Mouse (Mus musculus) embryonic fibroblast, embryonic 13.5 days (primary cell): Measurements from ENCODE around the gene Dnajc25.

Experiments
- CTCF ChIP-seq: IDR thresholded peaks from 2 replicates; pipeline ENCODE4 v1.5.1; 2011; ENCODE audit warnings: mild to moderate bottlenecking, control low read depth, low read length, moderate library complexity, borderline replicate concordance; ENCODE audit not compliant: insufficient read depth
- POLR2A ChIP-seq: IDR thresholded peaks from 2 replicates; pipeline ENCODE4 v1.6.1; 2011; ENCODE audit warnings: low read depth, mild to moderate bottlenecking, control low read depth, low read length, moderate library complexity

DNA sequence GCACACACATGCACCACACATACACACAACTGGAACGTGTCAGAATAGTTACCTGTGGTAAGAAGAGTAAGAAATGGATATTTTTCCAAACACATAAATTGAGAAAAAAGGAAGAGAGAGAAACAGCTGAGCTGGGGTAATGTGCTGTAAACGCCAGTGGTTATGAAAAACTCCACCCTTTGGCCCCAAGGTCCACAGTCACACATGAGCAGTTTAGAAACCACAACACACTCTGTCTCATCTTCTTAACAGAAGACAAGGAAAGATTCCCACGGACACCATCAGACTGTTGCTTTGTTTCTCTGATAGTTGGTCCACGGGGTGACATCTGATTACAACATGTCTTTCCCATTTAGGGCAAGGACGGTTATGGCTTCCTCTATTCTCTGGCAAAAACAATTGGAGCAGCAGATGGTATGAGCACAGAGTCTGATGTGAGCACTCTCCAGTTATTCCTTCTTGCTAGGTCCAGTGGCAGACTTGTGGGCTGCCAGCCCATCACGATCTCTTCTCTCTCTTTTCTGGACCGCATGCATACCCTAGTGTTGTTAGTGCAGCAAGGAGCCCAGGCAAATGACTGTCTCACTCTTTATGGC lies 5.5 kb upstream of the Dnajc25 start:
- TF ChIP-seq CTCF (no peak), POLR2A (no peak)
